Mouse (Mus musculus): ENCODE measurements around the gene Usp34.
A peak's percentile ranks its signal among the peaks of the same experiment; 100 is the strongest.
"Not testable (repeated sequence)": the region's sequence is repeated elsewhere in the genome, so short reads cannot be mapped to it uniquely, and the experiment has no call there.

Usp34 gene

DNA sequence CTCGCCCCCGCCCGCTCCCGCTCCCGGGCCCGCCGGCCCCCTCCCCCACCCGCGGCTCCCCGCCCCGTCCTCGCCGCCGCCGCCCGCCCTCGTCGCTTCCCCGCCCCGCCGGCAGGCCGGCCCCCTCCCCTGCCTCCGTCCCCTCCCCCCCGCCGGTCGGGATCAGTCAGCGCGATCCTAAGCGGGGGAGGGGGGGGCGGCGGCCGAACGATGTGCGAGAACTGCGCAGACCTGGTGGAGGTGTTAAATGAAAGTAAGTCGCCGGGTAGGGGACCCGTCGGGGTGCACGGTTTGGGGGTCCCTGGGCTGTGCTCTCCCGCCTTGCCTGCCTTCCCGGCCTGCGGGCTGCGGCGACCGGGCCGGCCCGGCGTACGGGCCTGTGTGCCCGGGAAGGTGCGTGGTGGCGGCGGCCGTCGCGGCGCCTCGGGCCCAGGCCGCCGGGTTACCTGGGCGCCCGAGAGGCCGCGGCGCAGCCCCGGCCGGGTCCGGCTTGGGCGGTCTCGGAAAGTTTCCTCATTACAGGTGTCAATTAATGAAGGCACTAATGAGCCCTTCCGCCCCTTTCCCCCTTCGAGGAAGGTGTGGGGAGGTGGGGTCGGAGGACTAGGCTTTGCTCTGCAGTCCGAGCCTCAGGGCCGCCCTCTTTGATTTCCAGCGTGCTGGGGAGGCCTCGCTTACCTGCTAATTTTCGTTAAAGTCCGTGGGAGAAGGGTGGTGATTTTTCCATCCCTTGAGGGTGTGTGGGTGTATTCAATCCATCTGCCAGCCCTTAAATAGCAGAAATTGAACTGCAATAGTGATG, at the start of gene Usp34:
TSS of gene Usp34 (plus strand) at position 132 of the 802 bp plus-strand sequence.
- DNase-seq (ENCODE audit: extremely low spot score, low read depth, low spot score), result no peak

DNA sequence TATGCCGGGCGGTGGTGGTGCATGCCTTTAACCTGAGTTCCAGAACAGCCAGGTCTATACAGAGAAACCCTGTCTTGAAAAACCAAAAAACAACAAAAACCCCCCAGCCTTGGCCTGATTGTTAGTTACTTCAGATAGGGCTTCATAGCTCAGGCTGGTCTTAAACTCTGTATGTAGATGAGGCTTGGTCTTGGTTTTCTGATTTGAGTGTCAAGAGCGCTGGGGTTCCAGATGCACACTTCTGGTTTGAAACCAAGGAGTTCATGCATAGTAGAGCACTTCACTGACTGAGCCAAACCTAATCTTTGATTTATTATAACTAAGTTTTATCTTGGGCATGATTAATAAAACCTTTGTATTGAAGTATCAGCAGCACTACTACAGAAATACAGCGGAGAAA, 47.6 kb upstream of the Usp34 start:
- no peak for DNase-seq (ENCODE audit: extremely low spot score, low read depth, low spot score)

DNA sequence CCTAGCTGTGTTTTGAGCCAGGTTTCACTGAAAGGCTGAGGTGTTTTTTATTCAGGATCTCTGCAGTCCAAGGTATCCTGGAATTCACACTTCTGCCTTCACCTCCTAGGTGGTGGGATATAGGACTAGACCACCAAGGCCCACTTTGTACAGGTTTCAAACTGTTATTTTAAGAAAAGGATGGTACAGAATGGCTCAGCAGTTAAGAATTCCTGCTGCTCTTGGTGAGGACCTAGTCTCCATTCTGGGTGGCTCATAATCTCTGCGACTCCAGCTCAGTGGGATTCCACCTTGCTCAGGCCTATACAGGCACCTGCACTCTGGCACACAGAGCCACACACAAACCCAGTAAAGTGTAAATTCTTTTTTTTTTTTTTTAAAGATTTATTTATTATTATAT, 47.2 kb upstream of the Usp34 start:
- no peak for DNase-seq (ENCODE audit: extremely low spot score, low read depth, low spot score)

DNA sequence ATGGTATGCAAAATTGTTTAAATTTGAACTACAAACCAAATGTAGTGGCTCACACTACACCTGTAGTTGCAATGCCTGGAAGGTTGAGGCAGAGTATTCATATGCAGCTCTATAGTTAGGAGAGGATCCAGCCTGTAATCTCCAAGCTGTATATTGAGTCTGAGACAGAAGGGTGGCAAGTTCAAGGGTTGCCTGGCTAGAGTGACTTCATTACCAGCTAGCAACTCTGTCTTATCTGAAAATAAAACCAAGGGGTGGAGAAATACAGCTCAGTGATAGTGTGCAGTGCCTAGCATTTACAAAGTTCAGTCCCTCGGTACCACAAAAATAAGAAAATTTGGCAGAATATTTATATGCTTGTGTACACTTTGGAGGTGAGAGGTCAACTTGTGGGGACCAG, 46.5 kb upstream of the Usp34 start:
- DNase-seq (ENCODE audit: extremely low spot score, low read depth, low spot score), result no peak

DNA sequence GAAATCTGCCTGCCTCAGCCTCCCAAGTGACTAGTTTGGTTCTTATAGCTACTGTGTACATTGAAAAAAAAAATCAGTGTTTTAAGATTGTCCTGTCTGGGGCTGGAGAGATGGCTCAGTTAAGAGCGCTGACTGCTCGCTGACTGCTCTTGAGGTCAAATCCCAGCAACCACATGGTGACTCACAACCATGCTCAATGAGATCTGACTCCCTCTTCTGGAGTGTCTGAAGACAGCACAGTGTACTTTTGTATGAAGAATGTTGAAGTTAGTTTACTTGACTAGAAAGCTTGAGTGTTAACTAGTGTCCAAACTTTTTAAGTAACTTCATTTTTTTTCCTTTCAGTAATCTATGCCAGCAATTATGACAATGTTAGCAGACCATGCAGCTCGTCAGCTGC, 45.2 kb upstream of the Usp34 start:
- DNase-seq (ENCODE audit: extremely low spot score, low read depth, low spot score), result no peak

DNA sequence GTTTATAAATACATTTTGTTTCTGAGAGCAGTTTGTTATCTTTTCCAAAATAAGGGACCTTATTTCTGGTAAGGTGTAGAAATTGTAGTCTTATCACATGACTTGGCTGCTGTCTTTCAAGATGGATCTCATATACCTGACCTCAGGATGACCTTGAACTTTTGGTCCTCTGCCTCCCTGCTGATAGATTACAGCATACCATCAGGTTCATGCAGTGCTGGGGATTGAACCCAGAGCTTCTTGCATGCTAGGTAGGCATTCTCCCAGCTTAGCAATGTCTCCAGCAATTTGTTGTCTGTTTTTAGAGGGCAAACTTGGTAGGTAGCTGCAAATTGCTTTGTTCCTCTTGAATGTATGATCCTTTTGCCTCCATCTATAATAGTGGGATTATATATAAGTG, 41.7 kb upstream of the Usp34 start:
- no peak for DNase-seq (ENCODE audit: extremely low spot score, low read depth, low spot score)

DNA sequence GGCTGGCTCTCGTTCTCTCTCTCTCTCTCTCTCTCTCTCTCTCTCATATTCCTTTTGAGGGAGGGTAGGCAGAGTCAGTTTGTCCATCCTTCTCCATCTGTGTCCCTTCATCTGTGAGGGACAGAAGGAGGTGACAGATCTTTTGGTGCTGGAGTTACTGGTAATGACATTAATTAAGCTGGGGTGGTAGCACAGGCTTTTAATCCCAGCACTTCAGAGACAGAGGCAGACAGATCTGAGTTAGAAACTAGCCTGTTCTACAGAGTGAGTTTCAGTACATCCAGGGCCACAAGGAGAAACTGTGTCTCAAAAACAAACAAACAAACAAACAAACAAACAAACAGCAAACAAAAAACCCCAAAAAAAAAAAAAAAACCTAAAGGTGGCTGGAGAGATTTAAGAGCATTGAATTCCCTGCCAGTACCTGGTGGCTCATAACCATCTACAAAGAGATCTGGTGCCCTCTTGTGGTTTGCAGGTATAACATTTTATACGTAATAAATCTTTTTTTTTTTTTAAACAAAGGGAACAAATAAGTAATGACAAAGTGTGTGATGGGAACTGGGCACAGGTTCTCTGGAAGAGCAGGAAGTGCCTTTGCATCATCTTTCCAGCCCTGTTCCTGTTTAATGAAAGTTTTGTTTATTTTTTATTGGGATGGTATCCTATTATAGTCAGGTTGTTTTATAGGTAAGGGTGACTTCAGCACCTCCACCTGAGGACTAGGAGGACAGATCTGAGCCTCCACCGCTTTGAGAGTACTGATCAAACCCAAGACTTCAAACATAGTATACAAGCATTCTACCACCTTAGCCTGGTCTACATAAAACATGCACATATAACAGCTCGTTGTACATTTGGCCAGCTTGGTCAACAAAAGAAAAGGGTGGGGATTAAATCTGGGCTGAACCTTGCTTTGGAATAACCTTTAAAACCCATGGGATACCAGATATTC, 34.6 kb upstream of the Usp34 start:
- no peak for DNase-seq (ENCODE audit: extremely low spot score, low read depth, low spot score)

DNA sequence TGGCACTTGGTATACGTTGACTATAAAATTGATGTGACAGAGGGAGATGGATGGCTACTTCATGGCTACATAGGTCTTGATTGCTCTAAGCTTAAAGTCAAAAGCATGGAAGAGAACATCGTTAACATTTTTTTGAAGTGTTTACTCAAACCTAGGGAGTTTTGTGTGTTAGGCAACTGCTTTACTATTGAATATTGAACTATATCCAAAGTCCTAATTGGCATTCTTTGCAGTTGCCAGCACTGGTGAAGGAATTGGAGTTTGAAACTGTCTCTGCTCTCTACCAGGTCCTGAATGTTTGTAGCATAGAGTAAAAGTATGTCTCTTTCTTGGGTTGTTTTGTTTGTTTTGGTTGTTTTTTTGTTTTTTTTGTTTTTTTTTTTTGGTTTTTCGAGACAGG, 30.9 kb upstream of the Usp34 start:
- no peak for DNase-seq (ENCODE audit: extremely low spot score, low read depth, low spot score)

DNA sequence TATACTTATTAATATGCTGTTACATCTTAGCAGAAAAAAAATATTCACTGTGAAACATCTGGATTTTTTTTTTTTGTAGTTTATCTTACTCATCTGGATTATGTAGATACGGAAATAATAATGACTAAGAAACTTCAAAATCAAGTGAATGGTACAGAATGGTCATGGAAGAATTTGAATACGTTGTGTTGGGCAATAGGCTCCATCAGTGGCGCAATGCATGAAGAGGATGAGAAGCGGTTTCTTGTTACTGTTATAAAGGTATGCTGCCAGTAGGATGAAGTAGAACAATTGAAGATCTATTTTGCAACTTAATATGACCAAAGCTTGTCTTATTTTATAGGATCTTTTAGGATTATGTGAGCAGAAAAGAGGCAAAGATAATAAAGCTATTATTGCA, 22.2 kb upstream of the Usp34 start:
- DNase-seq (ENCODE audit: extremely low spot score, low read depth, low spot score), result no peak

DNA sequence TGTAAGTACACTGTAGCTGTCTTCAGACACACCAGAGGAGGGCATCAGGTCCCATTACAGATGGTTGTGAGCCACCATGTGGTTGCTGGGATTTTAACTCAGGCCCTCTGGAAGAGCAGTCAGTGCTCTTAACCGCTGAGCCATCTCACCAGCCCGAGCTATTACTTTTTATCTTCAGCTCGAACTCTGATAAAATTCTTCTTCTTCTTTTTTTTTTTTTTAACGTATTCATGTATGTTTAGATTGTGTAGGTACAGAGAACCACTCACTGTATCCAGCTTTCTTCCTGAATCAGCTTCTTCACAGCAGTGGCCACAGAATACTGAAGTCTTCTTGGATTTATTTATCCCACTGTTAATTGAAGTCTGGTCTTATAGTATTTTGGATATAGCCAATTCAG, 17.8 kb upstream of the Usp34 start:
- DNase-seq (ENCODE audit: extremely low spot score, low read depth, low spot score), result not testable (repeated sequence)

DNA sequence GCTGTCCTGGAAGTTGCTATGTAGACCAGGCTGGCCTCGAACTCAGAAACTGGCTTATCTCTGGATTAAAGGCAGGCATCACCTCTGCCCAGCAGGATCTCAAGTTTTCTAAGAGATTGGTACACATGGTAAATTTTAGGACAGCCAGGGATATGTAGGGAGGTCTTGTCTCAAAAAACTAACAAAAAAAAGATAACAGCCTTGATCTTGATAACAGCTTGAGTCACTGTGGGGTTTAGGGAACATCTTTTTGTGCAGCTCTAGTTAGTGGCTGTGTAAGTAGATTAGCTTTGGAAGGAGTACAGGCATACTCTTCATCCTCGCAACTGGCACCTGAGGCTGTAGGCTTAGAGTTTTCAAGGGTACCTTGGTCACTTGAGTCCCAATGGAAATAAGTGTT, 9.3 kb upstream of the Usp34 start:
- no peak for DNase-seq (ENCODE audit: extremely low spot score, low read depth, low spot score)

DNA sequence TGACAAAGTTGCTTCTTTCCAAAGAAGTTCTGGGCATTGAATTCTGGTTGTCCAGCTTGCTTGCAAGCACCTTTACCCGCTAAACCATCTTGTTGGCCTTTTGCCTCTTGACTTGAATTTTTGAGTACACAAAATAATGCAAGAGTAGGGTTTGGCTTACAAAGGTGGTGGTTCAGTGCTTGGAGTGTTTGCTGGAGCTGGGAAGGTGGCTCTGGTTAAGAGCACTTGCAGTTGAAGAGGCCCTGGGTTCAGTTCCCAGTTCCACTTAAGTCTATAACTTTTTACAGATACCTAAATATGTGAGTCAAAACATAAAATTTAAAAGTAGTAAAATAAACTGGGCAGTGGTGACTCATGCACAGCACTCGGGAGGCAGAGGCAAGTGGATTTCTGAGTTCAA, 8.4 kb upstream of the Usp34 start:
- DNase-seq (ENCODE audit: extremely low spot score, low read depth, low spot score), result no peak

DNA sequence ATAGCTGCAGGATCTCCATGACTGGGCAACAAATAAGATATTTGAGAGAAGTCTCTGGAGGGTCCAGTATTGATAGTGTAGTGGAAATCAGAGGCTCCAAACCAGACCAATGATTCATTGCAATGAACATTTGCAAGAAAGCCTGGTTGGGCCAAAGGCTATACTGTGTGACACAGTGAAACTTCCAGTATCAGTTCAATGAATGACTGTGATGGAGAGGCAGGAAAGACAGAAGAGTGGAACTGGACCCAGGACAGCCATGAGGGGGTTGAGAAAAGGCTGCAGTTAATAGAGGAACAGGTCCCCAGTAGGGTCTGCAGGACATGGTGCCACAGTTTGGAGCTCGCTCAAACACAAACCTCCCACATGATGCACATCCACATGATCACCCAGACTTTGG, 6.8 kb upstream of the Usp34 start:
- no peak for DNase-seq (ENCODE audit: extremely low spot score, low read depth, low spot score)

DNA sequence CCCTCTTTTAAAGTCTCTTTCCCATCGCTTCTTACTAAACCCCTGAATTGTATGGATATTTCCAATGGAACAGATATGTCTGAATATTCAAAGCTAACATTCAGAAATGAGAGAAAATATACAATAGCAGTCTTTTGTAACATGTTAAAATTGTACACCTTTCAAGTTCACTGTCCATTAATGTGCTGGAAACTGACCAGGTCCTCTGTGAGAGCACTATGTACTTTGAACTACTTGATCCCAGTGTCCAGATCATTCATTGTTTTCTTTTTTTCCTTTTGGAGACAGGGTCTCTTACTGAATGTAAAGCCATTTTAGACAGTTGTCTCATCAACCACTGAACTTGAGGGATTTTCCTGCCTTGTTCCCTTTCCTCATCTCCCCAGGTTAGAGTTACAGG, 3.6 kb upstream of the Usp34 start:
- no peak for DNase-seq (ENCODE audit: extremely low spot score, low read depth, low spot score)

DNA sequence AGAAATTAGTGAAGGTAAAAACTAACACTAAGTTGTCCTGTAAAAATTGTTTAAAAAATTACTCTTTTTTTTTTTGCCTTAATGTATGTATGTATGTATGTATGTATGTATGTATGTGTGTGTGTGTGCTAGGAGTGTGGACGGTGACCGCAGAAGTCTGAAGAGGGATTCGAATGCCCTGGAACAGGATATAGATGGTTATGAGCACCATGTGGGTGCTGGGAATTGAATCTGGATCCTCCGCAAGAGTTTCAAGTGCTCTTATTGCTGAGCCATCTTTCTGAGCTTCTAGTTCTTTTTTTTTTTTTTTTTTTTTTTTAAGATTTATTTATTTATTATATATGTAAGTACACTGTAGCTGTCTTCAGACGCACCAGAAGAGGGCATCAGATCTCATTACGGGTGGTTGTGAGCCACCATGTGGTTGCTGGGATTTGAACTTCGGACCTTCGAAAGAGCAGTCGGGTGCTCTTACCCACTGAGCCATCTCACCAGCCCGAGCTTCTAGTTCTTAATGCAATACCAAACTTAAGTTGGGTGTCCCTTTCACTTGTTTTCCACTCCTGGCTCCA, 1.5 kb upstream of the Usp34 start:
- DNase-seq (ENCODE audit: extremely low spot score, low read depth, low spot score), result not testable (repeated sequence)

DNA sequence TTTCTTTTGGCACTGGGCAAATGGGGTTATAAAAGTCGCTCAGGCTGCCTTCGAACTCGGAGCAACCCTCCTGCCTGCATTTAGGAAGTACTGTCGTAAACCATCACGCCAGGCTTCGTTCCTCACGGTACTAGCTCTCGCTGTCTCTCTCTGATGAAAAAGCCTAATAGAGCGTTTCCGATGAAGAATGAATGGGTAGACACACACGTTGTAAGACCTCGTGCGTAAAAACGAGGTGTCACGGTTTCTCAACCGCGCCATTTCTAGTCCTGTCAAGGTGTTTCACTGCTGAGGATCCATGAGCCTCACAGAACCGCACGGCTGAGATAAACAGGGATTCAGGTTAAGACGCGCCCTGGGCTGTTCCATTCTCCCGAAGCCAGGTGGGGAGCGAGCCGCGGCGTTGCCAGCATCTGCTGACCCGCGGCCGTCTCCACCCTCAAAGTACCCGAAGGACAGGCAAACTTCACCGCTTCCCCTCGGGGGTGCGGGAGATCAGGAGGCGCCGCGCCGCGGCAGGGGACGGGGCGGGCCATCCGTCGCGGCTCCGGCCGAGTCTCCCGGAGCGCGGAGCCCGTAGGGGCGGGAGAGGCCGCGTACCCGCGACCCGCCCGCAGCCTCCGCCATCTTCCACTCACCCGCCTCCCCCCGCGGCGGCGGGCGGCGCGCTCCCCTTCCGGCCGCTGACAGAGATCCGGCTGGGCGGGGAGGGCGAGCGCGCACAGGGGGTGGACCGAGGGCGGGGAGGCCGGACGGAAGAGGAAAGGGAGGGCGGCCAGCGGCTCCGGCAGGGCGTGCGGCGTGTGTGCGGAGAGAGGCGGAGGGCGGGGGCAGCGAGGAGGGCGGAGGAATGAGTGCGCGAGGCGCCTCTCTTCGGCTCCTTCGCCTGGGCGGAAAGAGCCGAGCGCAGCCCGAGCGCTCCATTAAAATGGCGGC, 754 bp upstream of the Usp34 start:
- peak; percentile 50 for DNase-seq (ENCODE audit: extremely low spot score, low read depth, low spot score)

DNA sequence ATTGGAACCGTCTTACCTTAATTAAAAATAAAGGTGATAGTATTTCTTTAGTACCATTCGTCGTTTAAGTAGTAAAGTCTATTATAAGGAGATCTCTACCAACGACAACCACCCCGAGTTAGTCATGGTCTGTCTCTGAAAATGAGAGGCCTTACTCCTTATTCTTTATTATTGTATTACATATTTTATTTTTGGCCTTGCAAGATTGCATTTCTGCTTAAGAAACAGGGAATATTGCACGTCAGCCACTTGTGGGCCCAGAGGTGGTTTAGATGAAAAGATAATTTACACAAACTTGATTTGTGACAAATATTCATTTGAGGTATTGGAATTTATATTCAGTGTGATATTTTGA, 848 bp downstream of the Usp34 start:
- DNase-seq (ENCODE audit: extremely low spot score, low read depth, low spot score), result no peak

DNA sequence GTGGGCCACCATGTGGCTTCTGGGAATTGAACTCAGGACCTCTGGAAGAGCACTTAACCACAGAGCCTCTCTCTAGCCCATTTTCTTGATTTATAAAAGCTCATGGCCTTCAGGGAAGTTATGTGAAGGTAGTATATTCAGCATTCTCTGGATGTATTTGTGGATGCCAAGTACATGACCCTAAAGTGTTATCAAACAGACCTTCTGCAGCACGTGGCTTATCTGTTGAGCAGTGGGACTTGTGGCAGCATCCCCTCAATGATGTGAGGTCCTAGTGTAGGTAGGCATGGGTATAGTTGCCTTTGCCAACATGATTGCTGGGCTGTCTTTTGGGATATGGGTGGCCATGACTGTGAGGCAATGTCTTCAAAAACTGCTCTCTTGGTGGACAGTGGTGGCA, 6.8 kb downstream of the Usp34 start:
- no peak for DNase-seq (ENCODE audit: extremely low spot score, low read depth, low spot score)

DNA sequence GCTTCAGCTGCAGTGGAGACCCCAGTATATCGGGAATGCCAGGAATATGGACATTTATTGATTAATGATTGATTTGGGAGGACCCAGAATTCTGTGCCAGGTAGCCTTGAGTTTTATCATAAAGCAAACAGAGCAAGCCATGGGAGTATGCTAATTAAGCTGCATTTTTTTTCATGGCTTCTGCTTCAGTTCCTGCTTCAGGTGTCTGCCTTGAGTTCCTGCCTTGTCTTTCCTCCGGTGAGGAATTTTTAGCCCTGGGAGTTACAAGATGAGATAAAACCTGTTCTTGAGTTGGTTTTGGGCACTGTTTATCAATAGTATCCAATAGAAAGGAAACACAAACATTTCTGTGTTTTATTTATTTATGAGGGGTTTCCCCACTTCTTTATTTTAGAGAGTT, 22.7 kb downstream of the Usp34 start:
- no peak for DNase-seq (ENCODE audit: extremely low spot score, low read depth, low spot score)

DNA sequence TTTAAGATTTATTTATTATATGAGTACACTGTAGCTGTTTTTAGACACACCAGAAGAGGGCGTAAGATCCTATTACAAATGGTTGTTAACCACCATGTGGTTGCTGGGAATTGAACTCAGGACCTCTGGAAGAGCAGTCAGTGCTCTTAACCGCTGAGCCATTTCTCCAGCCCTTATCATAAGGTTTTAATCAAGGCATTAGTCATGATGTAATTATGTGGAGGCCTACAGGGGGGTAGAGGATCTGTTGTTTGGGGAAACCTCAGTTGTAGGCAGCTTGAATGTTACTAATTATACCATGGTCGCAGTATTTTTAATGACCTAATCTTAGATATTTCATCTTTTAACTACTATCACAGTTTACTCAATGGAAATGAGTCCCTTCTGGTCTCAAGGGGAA, 25.4 kb downstream of the Usp34 start:
- DNase-seq (ENCODE audit: extremely low spot score, low read depth, low spot score), result no peak

DNA sequence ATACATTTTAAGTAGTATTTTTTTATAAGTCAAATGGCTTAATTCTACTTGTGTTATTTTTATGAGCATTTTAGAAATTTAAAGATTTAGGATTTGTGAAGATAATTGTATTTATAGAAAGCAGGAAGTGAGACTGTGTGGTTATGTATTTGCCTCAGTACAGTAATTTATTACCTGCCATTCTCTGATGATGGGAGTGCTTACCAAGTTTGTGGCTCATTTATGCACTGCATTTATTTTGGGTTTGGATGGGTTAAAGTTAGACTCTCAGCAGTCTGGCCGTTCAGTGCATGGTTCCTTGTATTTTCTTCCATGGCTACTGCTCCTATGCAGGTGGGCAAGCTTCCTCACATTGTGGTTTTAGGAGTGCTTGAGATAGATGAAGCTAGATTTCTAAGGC, 28.5 kb downstream of the Usp34 start:
- no peak for DNase-seq (ENCODE audit: extremely low spot score, low read depth, low spot score)

Measured in hindlimb bud, embryonic 11.5 days (tissue).